8 mouse cellular contexts compared by ENCODE assay signal in the genomic region with DNA sequence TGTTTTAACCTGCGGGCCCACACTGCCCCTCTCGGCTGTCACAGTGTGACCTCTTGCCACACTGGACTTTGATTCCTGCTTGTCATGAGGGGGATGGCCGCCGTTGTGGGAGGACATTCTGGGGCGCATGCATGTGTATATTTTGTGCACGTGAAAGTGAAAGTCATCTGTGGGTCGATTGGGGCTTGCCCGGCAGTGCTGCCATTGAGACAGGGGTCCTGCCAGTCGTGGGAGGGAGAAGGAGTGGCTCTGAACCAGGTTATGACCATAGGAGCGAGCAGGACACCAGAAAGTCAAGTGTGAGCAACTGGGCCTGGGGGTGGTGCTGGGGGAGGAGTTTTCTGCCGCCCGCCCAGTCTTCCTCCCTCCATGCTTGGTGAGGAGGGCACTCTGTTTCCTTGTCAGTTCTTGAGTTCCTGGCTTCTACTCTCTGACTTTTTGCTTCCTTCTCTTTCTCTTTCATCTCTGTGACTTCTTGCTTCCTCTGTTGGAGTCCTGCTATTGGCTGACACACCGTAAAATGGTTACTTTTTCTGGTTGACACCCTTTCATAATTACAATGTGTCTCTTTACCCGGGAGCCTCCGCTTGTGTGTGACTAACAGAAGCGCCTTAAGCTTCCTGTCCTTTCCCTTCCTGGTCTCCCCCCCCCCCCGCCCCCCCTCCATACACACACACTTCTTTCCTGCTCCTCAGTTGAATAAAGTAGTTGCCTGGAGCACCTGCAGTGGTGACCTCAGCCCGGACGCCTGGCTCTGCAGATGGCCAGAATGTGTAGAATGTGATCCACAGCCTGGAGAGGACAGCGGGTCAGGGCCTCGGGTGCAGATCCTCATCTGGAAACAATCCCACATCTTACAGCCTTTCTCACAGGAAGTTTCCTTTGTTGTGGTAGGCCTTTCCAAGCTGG. TPM values are rescaled to one million over a fixed set of nuclear protein-coding genes. Genes with fewer than 3 reads are reported as not detected.
DNase-seq lines count a peak whose midpoint lies in the region; ATAC-seq and TF ChIP-seq lines count a peak whose summit lies in the region.

No protein-coding gene starts in this region.

- peak overlapping the region; percentile 53 for H3K4me2 ChIP-seq in intestine, postnatal 0 days (replicated peaks; ENCODE audit: low read depth)
- peak overlapping the region; percentile 17; the same call in 1 of the 2 replicates for H3K4me2 ChIP-seq in stomach, postnatal 0 days (replicated peaks; ENCODE audit: low read depth)

- H3K36me3 ChIP-seq in intestine, postnatal 0 days (ENCODE audit: control insufficient read depth, insufficient read depth): peaks cover 7% of the 10 kb centered on the region; the same call in 1 of the 2 replicates
- H3K36me3 ChIP-seq in stomach, postnatal 0 days (ENCODE audit: control insufficient read depth, insufficient read depth, low read length): no peaks in the 10 kb centered on the region

- H3K9me3 ChIP-seq in intestine, postnatal 0 days (ENCODE audit: control insufficient read depth): no peaks in the 10 kb centered on the region
- H3K9me3 ChIP-seq in stomach, postnatal 0 days (ENCODE audit: control insufficient read depth, low read length): no peaks in the 10 kb centered on the region

- no peak for TF ChIP-seq EP300 in stomach, postnatal 0 days (optimal IDR thresholded peaks at IDR 0.05)

- no peaks in the 10 kb centered on the region for H3K27me3 ChIP-seq in intestine, postnatal 0 days (replicated peaks; ENCODE audit: control insufficient read depth, insufficient read depth, low read length)
- no peaks in the 10 kb centered on the region for H3K27me3 ChIP-seq in stomach, postnatal 0 days (ENCODE audit: control insufficient read depth, insufficient read depth, low read length)

- WGBS in intestine, postnatal 0 days: 24% methylated on average over 21 of the region's 21 CpGs
- WGBS in lung, adult 2 months: 13% methylated on average over 20 of the region's 21 CpGs
- WGBS in stomach, postnatal 0 days: 38% methylated on average over 20 of the region's 21 CpGs

- H3K27ac ChIP-seq in intestine, postnatal 0 days (ENCODE audit: low read depth, low read length): peak overlapping the region; percentile 85
- H3K27ac ChIP-seq in stomach, postnatal 0 days (replicated peaks): peak overlapping the region; percentile 81

- no peak overlapping the region for H3K4me3 ChIP-seq in intestine, postnatal 0 days (ENCODE audit: low read depth, low read length)
- H3K4me3 ChIP-seq in lung, adult 2 months (replicated peaks; ENCODE audit: extremely low read depth, low read depth, low read length): peak overlapping the region; percentile 21
- no peak overlapping the region for H3K4me3 ChIP-seq in stomach, postnatal 0 days (ENCODE audit: low read depth, low read length)

- TF ChIP-seq POLR2A in lung, adult 2 months (IDR thresholded peaks at IDR 0.05; ENCODE audit: borderline replicate concordance, extremely low read depth, low read depth, low read length): peak; percentile 18; the same call in 1 of the 2 replicates

- peak; percentile 32; the same call in 1 of the 2 replicates for TF ChIP-seq CTCF in intestine, postnatal 0 days (IDR thresholded peaks at IDR 0.05; ENCODE audit: low read depth)
- TF ChIP-seq CTCF in lung, adult 2 months (IDR thresholded peaks at IDR 0.05; ENCODE audit: insufficient read depth, low read length): no peak
- TF ChIP-seq CTCF in stomach, postnatal 0 days (IDR thresholded peaks at IDR 0.05; ENCODE audit: low read depth): no peak

- no peak overlapping the region for H3K9ac ChIP-seq in intestine, postnatal 0 days (ENCODE audit: low read depth, low read length)
- no peak overlapping the region for H3K9ac ChIP-seq in stomach, postnatal 0 days (ENCODE audit: low read length)

- H3K4me1 ChIP-seq in intestine, postnatal 0 days (replicated peaks; ENCODE audit: control insufficient read depth, insufficient read depth, low read length): peaks cover 16% of the 10 kb centered on the region
- peaks cover 68% of the 10 kb centered on the region for H3K4me1 ChIP-seq in lung, adult 2 months (ENCODE audit: control insufficient read depth, insufficient read depth, low read length)
- peaks cover 10% of the 10 kb centered on the region; the same call in 1 of the 2 replicates for H3K4me1 ChIP-seq in stomach, postnatal 0 days (replicated peaks; ENCODE audit: control insufficient read depth, insufficient read depth)

- peak; percentile 72 for ATAC-seq in erythroid progenitor cell, adult 5-6 weeks (replicated peaks; ENCODE audit: low FRiP score, poor library complexity, severe bottlenecking)
- ATAC-seq in intestine, postnatal 0 days: peak; percentile 63
- peak; percentile 69 for ATAC-seq in stomach, postnatal 0 days (ENCODE audit: low FRiP score, low TSS enrichment)

- peak; percentile 64 to 66 for DNase-seq in spleen, postnatal 36 days (ENCODE audit: low spot score in 2 of 2)
- no peak for DNase-seq in spleen, postnatal 14 days (ENCODE audit: low spot score in 2 of 2)
- peak; percentile 64 for DNase-seq in lung, adult 2 months
- peak; percentile 71 for DNase-seq in stomach, postnatal 0 days (ENCODE audit: low spot score)
- DNase-seq in layer of hippocampus, postnatal 25 days (ENCODE audit: extremely low spot score in 1 of 2, low spot score in 1 of 2): no peak
- no peak for DNase-seq in right cerebral cortex, postnatal 25 days

RNA-seq across cellular contexts. Expression of a gene that starts 15.3 kb away (rescaled TPM):
- total RNA-seq in erythroid progenitor cell, adult 5-6 weeks (2015; ENCODE audit: low replicate concordance): 18.9 and 24.5 TPM in 2 replicates
- total RNA-seq in erythroid progenitor cell, adult 5-6 weeks (2017; ENCODE audit: low replicate concordance): 11.1 and 21.2 TPM in 2 replicates
- polyA plus RNA-seq in intestine, postnatal 0 days (2015; fragmentation: Nextera tagmentation; extraction: Ambion mirVana): 65.1 and 71.1 TPM in 2 replicates
- polyA plus RNA-seq in lung, adult 2 months (2012; rRNA removed): 214 and 226 TPM in 2 replicates
- 21.1 and 25.8 TPM in 2 replicates for polyA plus RNA-seq in stomach, postnatal 0 days (2015; fragmentation: Nextera tagmentation; extraction: Ambion mirVana)
- 10 to 100 TPM; 30.9 to 41.9 TPM for total RNA-seq in layer of hippocampus, postnatal 25 days (2021)

RNA-seq across cellular contexts. Expression of a gene that starts 37.3 kb away (rescaled TPM):
- total RNA-seq in erythroid progenitor cell, adult 5-6 weeks (2015; ENCODE audit: low replicate concordance): 1.8 TPM in 1 of 2 replicates, not detected in the other
- 3.3 TPM in 1 of 2 replicates, not detected in the other for total RNA-seq in erythroid progenitor cell, adult 5-6 weeks (2017; ENCODE audit: low replicate concordance)
- 5.0 and 6.4 TPM in 2 replicates for polyA plus RNA-seq in intestine, postnatal 0 days (2015; fragmentation: Nextera tagmentation; extraction: Ambion mirVana)
- 36.5 and 38.3 TPM in 2 replicates for polyA plus RNA-seq in lung, adult 2 months (2012; rRNA removed)
- polyA plus RNA-seq in stomach, postnatal 0 days (2015; fragmentation: Nextera tagmentation; extraction: Ambion mirVana): 10.1 and 11.5 TPM in 2 replicates
- 10 to 100 TPM; 27.6 to 39.7 TPM for total RNA-seq in layer of hippocampus, postnatal 25 days (2021)

RNA-seq across cellular contexts. Expression of a gene that starts 37.5 kb away (rescaled TPM):
- 1,000 and 1,025 TPM in 2 replicates for total RNA-seq in erythroid progenitor cell, adult 5-6 weeks (2015; ENCODE audit: low replicate concordance)
- 380 and 735 TPM in 2 replicates for total RNA-seq in erythroid progenitor cell, adult 5-6 weeks (2017; ENCODE audit: low replicate concordance)
- polyA plus RNA-seq in intestine, postnatal 0 days (2015; fragmentation: Nextera tagmentation; extraction: Ambion mirVana): 832 and 868 TPM in 2 replicates
- polyA plus RNA-seq in lung, adult 2 months (2012; rRNA removed): 1,185 and 1,411 TPM in 2 replicates
- 1,317 and 1,335 TPM in 2 replicates for polyA plus RNA-seq in stomach, postnatal 0 days (2015; fragmentation: Nextera tagmentation; extraction: Ambion mirVana)
- total RNA-seq in layer of hippocampus, postnatal 25 days (2021): 100 to 1,000 TPM; 251 to 264 TPM

RNA-seq across cellular contexts. Expression of a gene that starts 43.2 kb away (rescaled TPM):
- 9.4 and 17.6 TPM in 2 replicates for total RNA-seq in erythroid progenitor cell, adult 5-6 weeks (2015; ENCODE audit: low replicate concordance)
- total RNA-seq in erythroid progenitor cell, adult 5-6 weeks (2017; ENCODE audit: low replicate concordance): 13.7 and 14.1 TPM in 2 replicates
- polyA plus RNA-seq in intestine, postnatal 0 days (2015; fragmentation: Nextera tagmentation; extraction: Ambion mirVana): 9.3 and 9.6 TPM in 2 replicates
- polyA plus RNA-seq in lung, adult 2 months (2012; rRNA removed): 36.8 and 52.8 TPM in 2 replicates
- polyA plus RNA-seq in stomach, postnatal 0 days (2015; fragmentation: Nextera tagmentation; extraction: Ambion mirVana): 11.2 and 11.7 TPM in 2 replicates
- 10 to 100 TPM; 65.8 to 79.7 TPM for total RNA-seq in layer of hippocampus, postnatal 25 days (2021)

RNA-seq across cellular contexts. Expression of a gene that starts 55.7 kb away (rescaled TPM):
- total RNA-seq in erythroid progenitor cell, adult 5-6 weeks (2015; ENCODE audit: low replicate concordance): not detected in 2 replicates
- not detected in 2 replicates for total RNA-seq in erythroid progenitor cell, adult 5-6 weeks (2017; ENCODE audit: low replicate concordance)
- 0.78 and 0.98 TPM in 2 replicates for polyA plus RNA-seq in intestine, postnatal 0 days (2015; fragmentation: Nextera tagmentation; extraction: Ambion mirVana)
- polyA plus RNA-seq in lung, adult 2 months (2012; rRNA removed): 38.0 and 46.8 TPM in 2 replicates
- 464 and 489 TPM in 2 replicates for polyA plus RNA-seq in stomach, postnatal 0 days (2015; fragmentation: Nextera tagmentation; extraction: Ambion mirVana)
- total RNA-seq in layer of hippocampus, postnatal 25 days (2021): not detected

Comparison
In these comparisons a context has a peak if more than half of its experiments do, and no peak if none do; other contexts are left out.
1. DNase-seq: peak in spleen, postnatal 36 days (2 of 2), lung, adult 2 months (single experiment) and stomach, postnatal 0 days (single experiment); none in spleen, postnatal 14 days (0 of 2), layer of hippocampus, postnatal 25 days (0 of 2) and right cerebral cortex, postnatal 25 days (single experiment).
2. Peak in every context shown above with its lines, with median percentiles within 50 percentile points of each other: ATAC-seq.